ENCODE assay signal across 8 mouse cellular contexts in genomic region chr6:100288730-100289035, GRCm38 (mm10). TPM values are rescaled to one million over a fixed set of nuclear protein-coding genes. Genes with fewer than 3 reads are reported as not detected.
DNase-seq lines count a peak whose midpoint lies in the region; ATAC-seq and TF ChIP-seq lines count a peak whose summit lies in the region.

No protein-coding gene starts in this region.

- no peak overlapping the region for H3K9ac ChIP-seq in liver, embryonic 11.5 days (ENCODE audit: low read depth, low read length)
- H3K9ac ChIP-seq in liver, embryonic 14.5 days (replicated peaks), result no peak overlapping the region

- peaks cover 20% of the 10 kb centered on the region for H3K4me1 ChIP-seq in liver, embryonic 11.5 days (replicated peaks; ENCODE audit: control insufficient read depth, insufficient read depth, low read length)
- peaks cover 9 to 22% of the 10 kb centered on the region in 2 experiments for H3K4me1 ChIP-seq in liver, embryonic 14.5 days (replicated peaks; ENCODE audit: control insufficient read depth in 2 of 2, insufficient read depth in 2 of 2, low read length in 1 of 2)

- H3K27me3 ChIP-seq in liver, embryonic 11.5 days (replicated peaks; ENCODE audit: control insufficient read depth, insufficient read depth, low read length), result no peaks in the 10 kb centered on the region
- no peaks in the 10 kb centered on the region; the same call in 1 of the 2 replicates for H3K27me3 ChIP-seq in liver, embryonic 14.5 days (ENCODE audit: control insufficient read depth, insufficient read depth, low read length)

- H3K36me3 ChIP-seq in liver, embryonic 11.5 days (ENCODE audit: control insufficient read depth, insufficient read depth, low read length), result no peaks in the 10 kb centered on the region
- H3K36me3 ChIP-seq in liver, embryonic 14.5 days (replicated peaks; ENCODE audit: control insufficient read depth, insufficient read depth, low read depth), result no peaks in the 10 kb centered on the region

- H3K27ac ChIP-seq in liver, embryonic 11.5 days (ENCODE audit: low read depth, low read length), result no peak overlapping the region
- no peak overlapping the region for H3K27ac ChIP-seq in liver, embryonic 14.5 days

- TF ChIP-seq EP300 in liver, embryonic 14.5 days (IDR thresholded peaks at IDR 0.05; ENCODE audit: low read depth), result no peak

- peak; percentile 36 to 55 for DNase-seq in adrenal gland, adult (ENCODE audit: inconsistent age in 2 of 2, low spot score in 1 of 2)
- DNase-seq in adrenal gland, postnatal 25 days, result no peak
- no peak for DNase-seq in liver, embryonic 11.5 days (ENCODE audit: low spot score)
- DNase-seq in liver, result no peak
- DNase-seq in cerebellum, postnatal 14 days, result peak; percentile 35 to 56
- no peak for DNase-seq in liver, embryonic 14.5 days (ENCODE audit: low read depth in 3 of 3, low spot score in 3 of 3)
- DNase-seq in layer of hippocampus, adult 9-10 months (ENCODE audit: low spot score), result no peak
- no peak for DNase-seq in frontal cortex, adult 2 months (ENCODE audit: extremely low spot score in 1 of 2, low spot score in 1 of 2)

- TF ChIP-seq CTCF in liver, embryonic 14.5 days (IDR thresholded peaks at IDR 0.05; ENCODE audit: low read depth), result no peak

- peak overlapping the region; percentile 98 for H3K4me2 ChIP-seq in liver, embryonic 11.5 days
- H3K4me2 ChIP-seq in liver, embryonic 14.5 days (ENCODE audit: low read depth), result peak overlapping the region; percentile 90

- no peaks in the 10 kb centered on the region for H3K9me3 ChIP-seq in liver, embryonic 11.5 days (ENCODE audit: control insufficient read depth, low read length)
- H3K9me3 ChIP-seq in liver, embryonic 14.5 days (ENCODE audit: control insufficient read depth, low read length), result no peaks in the 10 kb centered on the region

- ATAC-seq in liver, embryonic 11.5 days (replicated peaks; ENCODE audit: low FRiP score), result no peak
- no peak for ATAC-seq in liver, embryonic 14.5 days (ENCODE audit: insufficient read depth)

- 35% methylated on average over 4 of the region's 4 CpGs for whole genome bisulfite sequencing in liver, embryonic 11.5 days
- 36% methylated on average over 4 of the region's 4 CpGs for WGBS in liver, embryonic 14.5 days (ENCODE audit: insufficient replicate concordance)

- H3K4me3 ChIP-seq in liver, embryonic 11.5 days (ENCODE audit: low read depth, low read length), result 0 out of 2 replicates have a peak overlapping the region, but pooled peaks have one; percentile 80
- no peak overlapping the region for H3K4me3 ChIP-seq in liver, embryonic 14.5 days (ENCODE audit: insufficient read depth in 1 of 2, low read depth in 2 of 2, low read length in 2 of 2)

RNA-seq across cellular contexts. Expression of gene Rybp, which starts 1.4 kb away (rescaled TPM):
- 23.7 and 25.2 TPM in 2 replicates for total RNA-seq in adrenal gland, postnatal 25 days (2021)
- 8.7 and 11.2 TPM in 2 replicates for polyA plus RNA-seq in liver, embryonic 11.5 days (2014; fragmentation: Nextera tagmentation; extraction: Ambion mirVana)
- 5.1 and 10.7 TPM in 2 replicates for polyA plus RNA-seq in liver, embryonic 14.5 days (2012; rRNA removed)
- polyA plus RNA-seq in liver, embryonic 14.5 days (2014; fragmentation: Nextera tagmentation; extraction: Ambion mirVana), result 3.2 and 3.5 TPM in 2 replicates
- polyA plus RNA-seq in frontal cortex, adult 2 months (2012; rRNA removed), result 42.0 and 42.8 TPM in 2 replicates

Comparison
In these comparisons a context has a peak if more than half of its experiments do, and no peak if none do; other contexts are left out.
1. DNase-seq: peak in adrenal gland, adult (2 of 2) and cerebellum, postnatal 14 days (2 of 2); none in adrenal gland, postnatal 25 days (single experiment), liver, embryonic 11.5 days (single experiment), liver (single experiment), liver, embryonic 14.5 days (0 of 3), layer of hippocampus, adult 9-10 months (single experiment) and frontal cortex, adult 2 months (0 of 2).